Mouse (Mus musculus) neural tube, embryonic 15.5 days (tissue): ENCODE data around the gene Lrp5. TPM values are rescaled to one million over a fixed set of nuclear protein-coding genes. Genes with fewer than 3 reads are reported as not detected.

Source experiments
- ATAC-seq: fragments of 200-750 bp; cut with Nextera tagmentation; 2 replicates; pipeline ENCODE4 v1.8.0; 2017; ENCODE audit warnings: mild to moderate bottlenecking, moderate TSS enrichment, moderate library complexity; ENCODE audit not compliant: low FRiP score
- H3K27ac ChIP-seq: fragments of 300-500 bp; sonication (generic); replicated peaks from 2 replicates; pipeline ENCODE4 v1.5.1; 2015; ENCODE audit warnings: mild to moderate bottlenecking, inconsistent platforms
- H3K27me3 ChIP-seq: fragments of 300-500 bp; sonication (generic); replicated peaks from 2 replicates; pipeline ENCODE4 v1.6.1; 2015; ENCODE audit warnings: inconsistent platforms
- H3K36me3 ChIP-seq: fragments of 300-500 bp; sonication (generic); 2 replicates; pipeline ENCODE4 v1.6.1; 2015; ENCODE audit warnings: inconsistent platforms
- H3K4me1 ChIP-seq: fragments of 300-500 bp; sonication (generic); 2 replicates; pipeline ENCODE4 v1.6.1; 2015; ENCODE audit warnings: inconsistent platforms
- H3K4me2 ChIP-seq: fragments of 300-500 bp; sonication (generic); 2 replicates; pipeline ENCODE4 v1.6.1; 2015; ENCODE audit warnings: inconsistent platforms, mild to moderate bottlenecking, moderate library complexity
- H3K4me3 ChIP-seq: fragments of 300-500 bp; sonication (generic); replicated peaks from 2 replicates; pipeline ENCODE4 v1.5.1; 2015; ENCODE audit warnings: mild to moderate bottlenecking, inconsistent platforms
- H3K9ac ChIP-seq: fragments of 300-500 bp; sonication (generic); replicated peaks from 2 replicates; pipeline ENCODE4 v1.6.1; 2015; ENCODE audit warnings: mild to moderate bottlenecking, inconsistent platforms
- H3K9me3 ChIP-seq: fragments of 300-500 bp; sonication (generic); replicated peaks from 2 replicates; pipeline ENCODE4 v1.6.1; 2016; ENCODE audit warnings: inconsistent platforms
- WGBS: fragments of 180-500 bp; shearing (Covaris S2); methylation state at CpG from one replicate; pipeline ENCODE4 v1.1.7; 2015; ENCODE audit warnings: mixed read lengths; 5-methylcytosine and 5-hydroxymethylcytosine counted together
- polyA plus RNA-seq: library from polyadenylated mRNA; unstranded; fragments of >200 nt; fragmentation: Nextera tagmentation; extraction: Ambion mirVana; gene quantifications from 2 replicates; pipeline ENCODE4 v1.2.1, GENCODE M21; 2015

The Lrp5 gene
- polyA plus RNA-seq, 1 experiment from 2014 or later: 1.2 TPM

- WGBS: 42% methylated on average over 10 of the region's 10 CpGs
- Histone ChIP-seq H3K27me3 (no peaks in the 10 kb centered on the region), H3K27ac (peak overlapping the region; percentile 94; the same call in 1 of the 2 replicates), H3K4me2 (peak overlapping the region; percentile 73), H3K4me1 (peaks cover 22% of the 10 kb centered on the region), H3K4me3 (peak overlapping the region; percentile 92), H3K9ac (peak overlapping the region; percentile 98), H3K9me3 (no peaks in the 10 kb centered on the region), H3K36me3 (peaks cover 4% of the 10 kb centered on the region; the same call in 1 of the 2 replicates)
- ATAC-seq: no peak
Observed at GRCm38 (mm10) chr19:3709013-3709787, 22.8 kb upstream of the Lrp5 start.

GRCm38 (mm10) chr19:3708078-3709012, 22.0 kb upstream of the Lrp5 start, which contains the start of gene 1810055G02Rik:
Gene 1810055G02Rik, plus strand, starts transcription at chr19:3708293.
- WGBS: under 1% methylated on average over 61 of the region's 61 CpGs
- ATAC-seq: peak; percentile 98
- H3K4me3 ChIP-seq: peak within 1 kb of the TSS; percentile 92
- peaks cover 4% of the 10 kb centered on the region; the same call in 1 of the 2 replicates for H3K36me3 ChIP-seq
- H3K27ac ChIP-seq: peak within 1 kb of the TSS; percentile 94
- peaks cover 22% of the 10 kb centered on the region for H3K4me1 ChIP-seq
- H3K4me2 ChIP-seq: peak within 1 kb of the TSS; percentile 73
- peak within 1 kb of the TSS; percentile 98 for H3K9ac ChIP-seq
- H3K9me3 ChIP-seq: no peaks in the 10 kb centered on the region
- H3K27me3 ChIP-seq: no peaks in the 10 kb centered on the region

- Histone ChIP-seq H3K36me3 (peaks cover 4% of the 10 kb centered on the region; the same call in 1 of the 2 replicates), H3K4me2 (peak overlapping the region; percentile 73), H3K27ac (peak overlapping the region; percentile 94), H3K4me3 (peak overlapping the region; percentile 92), H3K27me3 (no peaks in the 10 kb centered on the region), H3K9me3 (no peaks in the 10 kb centered on the region), H3K4me1 (peaks cover 22% of the 10 kb centered on the region), H3K9ac (peak overlapping the region; percentile 68)
- no peak for ATAC-seq
- WGBS: 34% methylated on average over 10 of the region's 10 CpGs
Observed at GRCm38 (mm10) chr19:3707553-3707952, 21.2 kb upstream of the Lrp5 start.

- ATAC-seq: no peak
- H3K9ac ChIP-seq: no peak overlapping the region
- H3K36me3 ChIP-seq: no peaks in the 10 kb centered on the region
- H3K9me3 ChIP-seq: no peaks in the 10 kb centered on the region
- no peak overlapping the region for H3K27ac ChIP-seq
- peaks cover 22% of the 10 kb centered on the region for H3K4me1 ChIP-seq
- no peak overlapping the region for H3K4me3 ChIP-seq
- H3K27me3 ChIP-seq: no peaks in the 10 kb centered on the region
- H3K4me2 ChIP-seq: no peak overlapping the region
- 50% methylated on average over 1 of the region's 1 CpGs for WGBS
Observed at GRCm38 (mm10) chr19:3706258-3706657, 19.9 kb upstream of the Lrp5 start.

- H3K4me1 ChIP-seq: peaks cover 3% of the 10 kb centered on the region
- H3K9ac ChIP-seq: no peak overlapping the region
- ATAC-seq: no peak
- H3K36me3 ChIP-seq: no peaks in the 10 kb centered on the region
- H3K27me3 ChIP-seq: no peaks in the 10 kb centered on the region
- no peak overlapping the region for H3K4me2 ChIP-seq
- H3K4me3 ChIP-seq: no peak overlapping the region
- H3K9me3 ChIP-seq: no peaks in the 10 kb centered on the region
- no peak overlapping the region for H3K27ac ChIP-seq
- WGBS: 93% methylated on average over 4 of the region's 4 CpGs
Observed at GRCm38 (mm10) chr19:3702460-3702859, 16.1 kb upstream of the Lrp5 start.

GRCm38 (mm10) chr19:3699508-3700438, 13.4 kb upstream of the Lrp5 start:
- no peak overlapping the region for H3K27ac ChIP-seq
- no peaks in the 10 kb centered on the region for H3K4me1 ChIP-seq
- 38% methylated on average over 6 of the region's 6 CpGs for WGBS
- H3K9ac ChIP-seq: no peak overlapping the region
- no peaks in the 10 kb centered on the region for H3K9me3 ChIP-seq
- no peaks in the 10 kb centered on the region for H3K36me3 ChIP-seq
- H3K4me3 ChIP-seq: no peak overlapping the region
- peak; percentile 45; the same call in 1 of the 2 replicates for ATAC-seq
- no peak overlapping the region for H3K4me2 ChIP-seq
- no peaks in the 10 kb centered on the region for H3K27me3 ChIP-seq

- Histone ChIP-seq H3K4me1 (no peaks in the 10 kb centered on the region), H3K9me3 (no peaks in the 10 kb centered on the region), H3K4me2 (no peak overlapping the region), H3K4me3 (no peak overlapping the region), H3K27me3 (no peaks in the 10 kb centered on the region), H3K36me3 (no peaks in the 10 kb centered on the region), H3K27ac (no peak overlapping the region), H3K9ac (no peak overlapping the region)
- ATAC-seq: no peak
- WGBS: 87% methylated on average over 7 of the region's 7 CpGs
Observed at GRCm38 (mm10) chr19:3698035-3698434, 11.7 kb upstream of the Lrp5 start.

GRCm38 (mm10) chr19:3695976-3696375, 9.6 kb upstream of the Lrp5 start:
- ATAC-seq: no peak
- Histone ChIP-seq H3K4me2 (no peak overlapping the region), H3K4me3 (no peak overlapping the region), H3K27me3 (no peaks in the 10 kb centered on the region), H3K9me3 (no peaks in the 10 kb centered on the region), H3K4me1 (no peaks in the 10 kb centered on the region), H3K27ac (no peak overlapping the region), H3K9ac (no peak overlapping the region), H3K36me3 (no peaks in the 10 kb centered on the region)
- WGBS: 90% methylated on average over 8 of the region's 8 CpGs

GRCm38 (mm10) chr19:3695471-3695870, 9.1 kb upstream of the Lrp5 start:
- Histone ChIP-seq H3K27ac (no peak overlapping the region), H3K4me1 (no peaks in the 10 kb centered on the region), H3K4me3 (no peak overlapping the region), H3K27me3 (no peaks in the 10 kb centered on the region), H3K36me3 (no peaks in the 10 kb centered on the region), H3K4me2 (no peak overlapping the region), H3K9me3 (no peaks in the 10 kb centered on the region), H3K9ac (no peak overlapping the region)
- WGBS: 82% methylated on average over 4 of the region's 4 CpGs
- no peak for ATAC-seq

- 80% methylated on average over 3 of the region's 3 CpGs for whole genome bisulfite sequencing
Observed at GRCm38 (mm10) chr19:3695006-3695405, 8.6 kb upstream of the Lrp5 start.

GRCm38 (mm10) chr19:3694476-3694875, 8.1 kb upstream of the Lrp5 start:
- Histone ChIP-seq H3K4me1 (no peaks in the 10 kb centered on the region), H3K4me2 (no peak overlapping the region), H3K9ac (no peak overlapping the region), H3K4me3 (no peak overlapping the region), H3K36me3 (no peaks in the 10 kb centered on the region), H3K9me3 (no peaks in the 10 kb centered on the region), H3K27me3 (no peaks in the 10 kb centered on the region), H3K27ac (no peak overlapping the region)
- no peak for ATAC-seq
- WGBS: 89% methylated on average over 2 of the region's 2 CpGs

More at GRCm38 (mm10) chr19:3695006-3695405, 8.6 kb upstream of the Lrp5 start:
- ATAC-seq: no peak
- Histone ChIP-seq H3K4me3 (no peak overlapping the region), H3K36me3 (no peaks in the 10 kb centered on the region), H3K27me3 (no peaks in the 10 kb centered on the region), H3K4me1 (no peaks in the 10 kb centered on the region), H3K9ac (no peak overlapping the region), H3K4me2 (no peak overlapping the region), H3K9me3 (no peaks in the 10 kb centered on the region), H3K27ac (no peak overlapping the region)
